15 mouse cellular contexts compared by ENCODE assay signal in the genomic region with DNA sequence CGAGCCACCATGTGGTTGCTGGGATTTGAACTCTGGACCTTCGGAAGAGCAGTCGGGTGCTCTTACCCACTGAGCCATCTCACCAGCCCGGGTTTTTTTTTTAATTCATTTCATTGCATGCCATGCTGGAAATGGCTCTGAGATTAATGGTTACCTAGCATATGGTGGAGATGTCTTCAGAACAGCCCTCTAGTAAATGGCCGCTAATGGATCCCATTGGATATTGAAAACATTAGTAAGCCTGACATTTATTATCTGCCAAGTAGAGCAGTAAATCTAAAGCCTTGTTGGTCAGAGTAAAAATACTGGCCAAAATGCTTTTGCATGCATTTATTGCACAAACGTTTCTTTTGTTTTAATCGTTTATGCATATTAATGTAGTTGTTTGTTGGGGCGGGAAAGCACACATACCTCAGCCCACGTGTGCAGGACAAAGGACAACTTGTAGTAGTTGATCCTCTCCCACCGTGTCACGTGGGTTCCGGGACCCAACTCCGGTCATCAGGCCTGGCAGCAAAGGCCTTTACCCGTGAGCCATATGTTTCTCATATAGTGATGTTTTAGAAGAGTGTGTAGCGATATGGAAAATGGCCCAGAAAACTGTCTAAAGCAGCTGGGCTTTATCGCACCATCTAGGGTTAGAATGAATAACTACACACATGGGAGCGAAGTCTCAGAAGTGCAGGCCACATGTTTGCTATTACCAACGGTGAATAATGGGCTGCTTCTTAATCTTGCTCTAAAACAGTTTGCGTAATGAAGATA. TPM values are rescaled to one million over a fixed set of nuclear protein-coding genes. Genes with fewer than 3 reads are reported as not detected.
DNase-seq lines count a peak whose midpoint lies in the region; ATAC-seq and TF ChIP-seq lines count a peak whose summit lies in the region.
"Had no signal": no experiment of that assay in that cellular context is flagged by ENCODE, and none has a peak within 500 bp of the region (broad histone marks: within the 10 kb centered on the region; RNA-seq: fewer than 3 reads in every experiment).

No protein-coding gene starts in this region.

- TF ChIP-seq CTCF in kidney, adult 2 months (conservative IDR thresholded peaks at IDR 0.05; ENCODE audit: insufficient read depth, insufficient read length, low read depth, low read length), result no peak
- no peak for TF ChIP-seq CTCF in brain, embryonic 14.5 days (IDR thresholded peaks at IDR 0.05; ENCODE audit: borderline replicate concordance, extremely low read depth, insufficient read depth, insufficient read length)

- H3K9ac ChIP-seq in kidney, embryonic 15.5 days, result no peak overlapping the region
- no peak overlapping the region for H3K9ac ChIP-seq in embryonic facial prominence, embryonic 15.5 days
- H3K9ac ChIP-seq in neural tube, embryonic 12.5 days, result no peak overlapping the region

- no peak overlapping the region for H3K4me2 ChIP-seq in kidney, embryonic 15.5 days
- no peak overlapping the region for H3K4me2 ChIP-seq in embryonic facial prominence, embryonic 15.5 days (replicated peaks)
- H3K4me2 ChIP-seq in neural tube, embryonic 12.5 days (replicated peaks), result no peak overlapping the region
- H3K4me2 ChIP-seq: midbrain, embryonic 11.5 days had no signal

- peaks cover 3% of the 10 kb centered on the region for H3K4me1 ChIP-seq in kidney, embryonic 15.5 days
- no peaks in the 10 kb centered on the region; the same call in 1 of the 2 replicates for H3K4me1 ChIP-seq in kidney, adult 2 months (ENCODE audit: control insufficient read depth, insufficient read depth, low read length)
- 0 out of 2 replicates have a peak, but pooled peaks cover 3% of the 10 kb centered on the region for H3K4me1 ChIP-seq in embryonic facial prominence, embryonic 15.5 days
- H3K4me1 ChIP-seq in neural tube, embryonic 12.5 days, result no peaks in the 10 kb centered on the region

- H3K27ac ChIP-seq in kidney, embryonic 15.5 days, result peak overlapping the region; percentile 28; the same call in 1 of the 2 replicates
- no peak overlapping the region for H3K27ac ChIP-seq in kidney, adult 2 months (ENCODE audit: insufficient read depth, low read depth, low read length)
- H3K27ac ChIP-seq in embryonic facial prominence, embryonic 15.5 days (replicated peaks), result no peak overlapping the region
- no peak overlapping the region for H3K27ac ChIP-seq in neural tube, embryonic 12.5 days
- H3K27ac ChIP-seq: layer of hippocampus, adult 2 months had no signal

- no peak overlapping the region for H3K4me3 ChIP-seq in kidney, embryonic 15.5 days (replicated peaks)
- no peak overlapping the region for H3K4me3 ChIP-seq in kidney, adult 2 months (ENCODE audit: insufficient read depth, low read depth, low read length)
- H3K4me3 ChIP-seq in embryonic facial prominence, embryonic 15.5 days (replicated peaks), result no peak overlapping the region
- H3K4me3 ChIP-seq in neural tube, embryonic 12.5 days, result no peak overlapping the region
- H3K4me3 ChIP-seq: layer of hippocampus, adult 2 months had no signal

- no peak for TF ChIP-seq POLR2A in kidney, adult 2 months (IDR thresholded peaks at IDR 0.05; ENCODE audit: low read depth, low read length)
- TF ChIP-seq POLR2A in brain, embryonic 14.5 days (IDR thresholded peaks at IDR 0.05; ENCODE audit: borderline replicate concordance, extremely low read depth, insufficient read depth, insufficient read length, poor library complexity, severe bottlenecking), result no peak

- WGBS in kidney, embryonic 15.5 days, result 68% methylated on average over 19 of the region's 19 CpGs
- 78% methylated on average over 19 of the region's 19 CpGs for WGBS in kidney, adult 2 months
- 58% methylated on average over 19 of the region's 19 CpGs for WGBS in embryonic facial prominence, embryonic 15.5 days
- 60% methylated on average over 19 of the region's 19 CpGs for WGBS in neural tube, embryonic 12.5 days

- no peaks in the 10 kb centered on the region for H3K27me3 ChIP-seq in kidney, embryonic 15.5 days
- no peaks in the 10 kb centered on the region for H3K27me3 ChIP-seq in kidney, adult 2 months (replicated peaks; ENCODE audit: control insufficient read depth, insufficient read depth, low read length)
- no peaks in the 10 kb centered on the region for H3K27me3 ChIP-seq in embryonic facial prominence, embryonic 15.5 days
- H3K27me3 ChIP-seq in neural tube, embryonic 12.5 days (replicated peaks), result no peaks in the 10 kb centered on the region

- peak; percentile 72 for ATAC-seq in kidney, embryonic 15.5 days (replicated peaks; ENCODE audit: low FRiP score)
- 0 out of 2 replicates have a peak, but pooled peaks have one; percentile 51 for ATAC-seq in embryonic facial prominence, embryonic 15.5 days (ENCODE audit: insufficient number of reproducible peaks, low FRiP score, low TSS enrichment, low read depth)
- ATAC-seq in neural tube, embryonic 12.5 days (ENCODE audit: low FRiP score, low read depth), result peak; percentile 72
- ATAC-seq in erythroblast, adult 5-6 weeks (replicated peaks; ENCODE audit: low FRiP score, poor library complexity, severe bottlenecking), result no peak
- ATAC-seq: activated CD4-positive, CD25-positive, alpha-beta regulatory T cell, adult 4 months; hindbrain, embryonic 16.5 days had no signal

- H3K36me3 ChIP-seq in kidney, embryonic 15.5 days, result no peaks in the 10 kb centered on the region
- H3K36me3 ChIP-seq in kidney, adult 2 months (ENCODE audit: control insufficient read depth, insufficient read depth, low read length), result no peaks in the 10 kb centered on the region
- no peaks in the 10 kb centered on the region for H3K36me3 ChIP-seq in embryonic facial prominence, embryonic 15.5 days
- H3K36me3 ChIP-seq in neural tube, embryonic 12.5 days, result no peaks in the 10 kb centered on the region

- no peak for DNase-seq in kidney, adult 2 months
- peak; percentile 35 for DNase-seq in brain, embryonic 14.5 days (ENCODE audit: low read depth)
- no peak for DNase-seq in cerebellum, postnatal 14 days
- no peak for DNase-seq in right cerebral cortex, postnatal 10 days (ENCODE audit: low spot score in 2 of 2)
- DNase-seq: cerebellum, adult 8-10 months; right cerebral cortex, postnatal 25 days; thymus, postnatal 14 days had no signal

- no peaks in the 10 kb centered on the region for H3K9me3 ChIP-seq in kidney, embryonic 15.5 days (replicated peaks)
- H3K9me3 ChIP-seq in embryonic facial prominence, embryonic 15.5 days (replicated peaks), result no peaks in the 10 kb centered on the region
- H3K9me3 ChIP-seq in neural tube, embryonic 12.5 days, result no peaks in the 10 kb centered on the region

RNA-seq across cellular contexts. Expression of a gene that starts 18.4 kb away (rescaled TPM):
- polyA plus RNA-seq in kidney, embryonic 15.5 days (2015; fragmentation: Nextera tagmentation; extraction: Ambion mirVana), result 8.4 and 8.6 TPM in 2 replicates
- polyA plus RNA-seq in kidney, adult 2 months (2012; rRNA removed), result 7.8 and 8.1 TPM in 2 replicates
- 2.9 and 3.9 TPM in 2 replicates for polyA plus RNA-seq in brain, embryonic 14.5 days (2012; rRNA removed)
- 7.4 and 7.9 TPM in 2 replicates for polyA plus RNA-seq in embryonic facial prominence, embryonic 15.5 days (2015; fragmentation: Nextera tagmentation; extraction: Ambion mirVana)
- 7.2 and 7.9 TPM in 2 replicates for polyA plus RNA-seq in neural tube, embryonic 12.5 days (2016; fragmentation: Nextera tagmentation; extraction: Ambion mirVana)
- 1.7 and 5.6 TPM in 2 replicates for total RNA-seq in erythroblast, adult 5-6 weeks (2015; ENCODE audit: low replicate concordance)
- 5.4 and 6.3 TPM in 2 replicates for total RNA-seq in erythroblast, adult 5-6 weeks (2017; ENCODE audit: low replicate concordance)

RNA-seq across cellular contexts. Expression of a gene that starts 27.5 kb away (rescaled TPM):
- polyA plus RNA-seq in kidney, embryonic 15.5 days (2015; fragmentation: Nextera tagmentation; extraction: Ambion mirVana), result 14.1 and 15.1 TPM in 2 replicates
- 23.4 and 24.3 TPM in 2 replicates for polyA plus RNA-seq in kidney, adult 2 months (2012; rRNA removed)
- polyA plus RNA-seq in brain, embryonic 14.5 days (2012; rRNA removed), result 22.7 and 31.0 TPM in 2 replicates
- 16.8 and 17.2 TPM in 2 replicates for polyA plus RNA-seq in embryonic facial prominence, embryonic 15.5 days (2015; fragmentation: Nextera tagmentation; extraction: Ambion mirVana)
- 26.6 and 32.2 TPM in 2 replicates for polyA plus RNA-seq in neural tube, embryonic 12.5 days (2016; fragmentation: Nextera tagmentation; extraction: Ambion mirVana)
- 10.0 and 12.3 TPM in 2 replicates for total RNA-seq in erythroblast, adult 5-6 weeks (2015; ENCODE audit: low replicate concordance)
- 10.5 and 12.0 TPM in 2 replicates for total RNA-seq in erythroblast, adult 5-6 weeks (2017; ENCODE audit: low replicate concordance)
